Mouse (Mus musculus) adrenal gland, adult 18-20 months (tissue): ENCODE results near the gene Zfp263. TPM values are rescaled to one million over a fixed set of nuclear protein-coding genes. Genes with fewer than 3 reads are reported as not detected.
A peak's percentile ranks its signal among the peaks of the same experiment; 100 is the strongest.

Experiments used
- DNase-seq, 2 experiments: peaks; one replicate each; pipeline ENCODE4 v3.0.0; 2021 to 2022; ENCODE audit warnings: low spot score in 2 of 2
- long read RNA-seq, 2 experiments: library from polyadenylated mRNA; stranded (forward); transcript quantifications; one replicate each; pipeline ENCODE4 v2.0.0; 2021
- total RNA-seq, 2 experiments: library from RNA; stranded (reverse); gene quantifications; 1 replicate in 1 of 2; 2 replicates in 1 of 2; pipeline ENCODE4 v1.2.3; 2021

The Zfp263 gene
- total RNA-seq = 10 to 100 TPM; 21.6 to 23.0 TPM
- long read RNA-seq, experiment 1, transcript Zfp263-201 (6 exons, 3,241 nt) = major isoform, 22 of 27 reads
- long read RNA-seq, experiment 1, partial matches to known transcripts = 0 of 27 reads
- long read RNA-seq, experiment 1, other reads (novel, unspliced or antisense) = 3 of 27 reads
- long read RNA-seq, experiment 2, transcript Zfp263-201 (6 exons, 3,241 nt) = major isoform, 40 of 43 reads
- long read RNA-seq, experiment 2, partial matches to known transcripts = 1 of 43 reads
- long read RNA-seq, experiment 2, other reads (novel, unspliced or antisense) = 0 of 43 reads

- DNase-seq = peak; percentile 75 to 80
Measured at GRCm38 (mm10) chr16:3743503-3744185, at the start of gene Zfp263. Zfp263 (plus strand) TSS chr16:3744093.

GRCm38 (mm10) chr16:3699281-3699680, 44.6 kb upstream of the Zfp263 start:
- no peak for DNase-seq

- no peak for DNase-seq
Measured at GRCm38 (mm10) chr16:3700893-3701292, 43.0 kb upstream of the Zfp263 start.

- DNase-seq = no peak
Measured at GRCm38 (mm10) chr16:3706680-3707079, 37.2 kb upstream of the Zfp263 start.

GRCm38 (mm10) chr16:3714731-3715130, 29.2 kb upstream of the Zfp263 start:
- DNase-seq = no peak

GRCm38 (mm10) chr16:3717980-3718379, 25.9 kb upstream of the Zfp263 start, which contains the start of gene Mefv:
Mefv (minus strand) TSS chr16:3718097.
- DNase-seq = no peak

GRCm38 (mm10) chr16:3723231-3723630, 20.7 kb upstream of the Zfp263 start:
- no peak for DNase-seq

GRCm38 (mm10) chr16:3727980-3728720, 15.7 kb upstream of the Zfp263 start:
- DNase-seq = no peak

- DNase-seq = no peak
Measured at GRCm38 (mm10) chr16:3732612-3733011, 11.3 kb upstream of the Zfp263 start.

- DNase-seq = no peak
Measured at GRCm38 (mm10) chr16:3733198-3733732, 10.6 kb upstream of the Zfp263 start.

GRCm38 (mm10) chr16:3742466-3742865, 1.4 kb upstream of the Zfp263 start:
- DNase-seq = no peak

GRCm38 (mm10) chr16:3744186-3744700, 350 bp downstream of the Zfp263 start:
- DNase-seq = peak; percentile 52 to 74

- no peak for DNase-seq
Measured at GRCm38 (mm10) chr16:3745656-3746055, 1.8 kb downstream of the Zfp263 start.

- DNase-seq = no peak
Measured at GRCm38 (mm10) chr16:3748976-3749375, 5.1 kb downstream of the Zfp263 start.

GRCm38 (mm10) chr16:3771603-3772002, 27.7 kb downstream of the Zfp263 start:
- DNase-seq = no peak

- DNase-seq = no peak
Measured at GRCm38 (mm10) chr16:3776365-3776764, 32.5 kb downstream of the Zfp263 start.

GRCm38 (mm10) chr16:3777986-3778385, 34.1 kb downstream of the Zfp263 start:
- DNase-seq = no peak

- no peak for DNase-seq
Measured at GRCm38 (mm10) chr16:3781237-3781636, 37.3 kb downstream of the Zfp263 start.

GRCm38 (mm10) chr16:3788394-3788793, 44.5 kb downstream of the Zfp263 start:
- DNase-seq = no peak
